Mouse (Mus musculus) stomach, postnatal 0 days (tissue): Measurements from ENCODE around the gene Fbln1.

Experiments
- CTCF ChIP-seq: IDR thresholded peaks from 2 replicates; pipeline ENCODE4 v1.5.1; 2016; ENCODE audit warnings: antibody characterized with exemption, low read depth, mild to moderate bottlenecking, moderate library complexity
- EP300 ChIP-seq: optimal IDR thresholded peaks from 2 replicates; pipeline ENCODE3; 2016; ENCODE audit warnings: antibody characterized with exemption

DNA sequence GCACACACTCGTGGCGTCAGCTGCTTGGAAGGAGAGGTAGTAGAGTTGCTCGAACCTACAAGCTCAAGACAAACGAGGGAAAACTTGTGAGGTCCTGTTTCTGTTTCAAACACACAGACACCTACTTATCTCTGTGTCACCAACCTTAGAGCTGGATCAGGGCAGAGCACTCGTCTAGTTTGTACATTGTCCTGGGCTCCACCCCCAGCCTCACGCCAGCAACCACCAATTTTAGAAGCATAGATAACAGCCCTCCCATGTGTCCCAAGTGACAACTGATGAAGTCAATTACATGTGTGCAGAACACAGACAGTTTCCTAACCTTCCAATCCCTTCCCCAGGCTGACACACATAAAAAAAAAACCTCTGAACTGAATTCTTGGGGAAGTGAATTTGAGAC is 27.6 kb upstream of the Fbln1 start:
- no peak for TF ChIP-seq CTCF
- TF ChIP-seq EP300 = no peak
